Mouse (Mus musculus) heart, postnatal 36 days (tissue): Measurements from ENCODE around the gene Defa34. TPM values are rescaled to one million over a fixed set of nuclear protein-coding genes. Genes with fewer than 3 reads are reported as not detected.
"Not testable (repeated sequence)": the region's sequence is repeated elsewhere in the genome, so short reads cannot be mapped to it uniquely, and the experiment has no call there.

Source experiments
- DNase-seq, 2 experiments: peaks; one replicate each; pipeline ENCODE4 v3.0.0; 2021 to 2022
- intact Hi-C: fragments of 180-260 bp; cut with DNase I; formaldehyde crosslinking; loops from one replicate; pipeline ENCODE4 v1.15.1; 2025
- total RNA-seq, 2 experiments: library from RNA; stranded (reverse); gene quantifications; 2 replicates each; pipeline ENCODE4 v1.2.3; 2021

Defa34 gene
- not detected for total RNA-seq

- DNase-seq, intact Hi-C loops: not testable (repeated sequence)
Observed at GRCm38 (mm10) chr8:21665497-21665896, at the start of gene Defa34. TSS of gene Defa34 (plus strand) at chr8:21665797.

- DNase-seq, intact Hi-C loops: not testable (repeated sequence)
Observed at GRCm38 (mm10) chr8:21617883-21618282, 47.7 kb upstream of the Defa34 start, which contains the start of gene Defa26. TSS of gene Defa26 (plus strand) at chr8:21618183.

- intact Hi-C loops, DNase-seq: not testable (repeated sequence)
Observed at GRCm38 (mm10) chr8:21655480-21655879, 10.1 kb upstream of the Defa34 start, which contains the start of gene Defa17. TSS of gene Defa17 (plus strand) at chr8:21655780.

GRCm38 (mm10) chr8:21703545-21703944 is 37.9 kb downstream of the Defa34 start, which contains the start of gene AY761184:
TSS of gene AY761184 (minus strand) at chr8:21703645.
- intact Hi-C loops, DNase-seq: not testable (repeated sequence)

Other genes with a start within 250 kb of the Defa34 start
- gene Defa36, start 238.4 kb upstream of the Defa34 start, total RNA-seq = not detected
- gene Gm7849, start 209.2 kb upstream of the Defa34 start, total RNA-seq = not detected
- not detected for gene Defa20, start 156.5 kb upstream of the Defa34 start, total RNA-seq
- not detected for gene Defa32, start 136.8 kb upstream of the Defa34 start, total RNA-seq
- not detected for gene Defa37, start 100.4 kb upstream of the Defa34 start, total RNA-seq
- not detected for gene Defa28, start 82.8 kb upstream of the Defa34 start, total RNA-seq
- not detected for gene Gm7861, start 71.3 kb upstream of the Defa34 start, total RNA-seq
- gene Defa26, start 47.6 kb upstream of the Defa34 start, total RNA-seq = not detected
- gene Defa17, start 10.0 kb upstream of the Defa34 start, total RNA-seq = not detected
- gene AY761184, start 37.8 kb downstream of the Defa34 start, total RNA-seq = not detected
- gene Defa24, start 68.7 kb downstream of the Defa34 start, total RNA-seq = not detected
- gene Defb50, start 157.7 kb downstream of the Defa34 start, total RNA-seq = not detected
- not detected for gene Defb2, start 174.1 kb downstream of the Defa34 start, total RNA-seq
- gene Defb10, start 193.1 kb downstream of the Defa34 start, total RNA-seq = not detected
- gene Defb9, start 219.6 kb downstream of the Defa34 start, total RNA-seq = not detected
- not detected for gene Defb11, start 240.6 kb downstream of the Defa34 start, total RNA-seq